Mouse (Mus musculus) liver, adult 2 months (tissue): ENCODE measurements around the gene Ppa2.

Experiments used
- CTCF ChIP-seq: fragments of 200-500 bp; IDR thresholded peaks from 2 replicates; pipeline ENCODE4 v1.5.1; 2011; ENCODE audit warnings: low read depth, low read length, control low read depth
- POLR2A ChIP-seq: fragments of 200-500 bp; IDR thresholded peaks from 2 replicates; pipeline ENCODE4 v1.6.1; 2011; ENCODE audit warnings: low read length, control low read depth; ENCODE audit not compliant: insufficient read depth; ENCODE audit errors: extremely low read depth

DNA sequence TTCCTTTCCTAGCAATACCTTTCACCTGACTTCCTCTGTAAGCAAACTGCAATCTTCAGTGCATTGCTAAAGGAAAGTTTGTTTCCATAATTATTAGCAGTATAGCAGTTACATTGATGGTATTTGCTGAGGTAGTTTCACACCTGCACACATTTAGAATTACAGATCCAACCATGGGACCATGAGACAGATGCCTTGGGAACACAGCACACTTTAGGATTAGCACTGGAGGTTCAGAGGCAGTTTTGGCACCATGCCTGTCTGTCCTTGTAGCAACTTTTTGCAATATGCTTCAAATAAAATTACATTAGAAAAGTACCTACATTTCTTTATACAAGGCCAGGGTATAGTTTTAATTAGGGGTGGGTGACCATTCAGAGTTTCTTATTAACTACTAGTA lies 48.1 kb downstream of the Ppa2 start:
- TF ChIP-seq POLR2A (no peak), CTCF (no peak)
